Mouse (Mus musculus) embryonic fibroblast, embryonic 13.5 days (primary cell): ENCODE data around the gene Hbb-bh1. TPM values are rescaled to one million over a fixed set of nuclear protein-coding genes. Genes with fewer than 3 reads are reported as not detected.
"Not testable (repeated sequence)": the region's sequence is repeated elsewhere in the genome, so short reads cannot be mapped to it uniquely, and the experiment has no call there.

ENCODE experiments used
- H3K27ac ChIP-seq: 2 replicates; pipeline ENCODE4 v1.5.1; 2012; ENCODE audit warnings: low read length, control low read depth, inconsistent platforms; ENCODE audit not compliant: insufficient read depth
- H3K4me1 ChIP-seq: 2 replicates; pipeline ENCODE4 v1.6.1; 2011; ENCODE audit warnings: low read length; ENCODE audit not compliant: control insufficient read depth, insufficient read depth
- H3K4me3 ChIP-seq: 2 replicates; pipeline ENCODE4 v1.5.1; 2011; ENCODE audit warnings: mild to moderate bottlenecking, control low read depth, low read length; ENCODE audit not compliant: insufficient read depth
- CTCF ChIP-seq: IDR thresholded peaks from 2 replicates; pipeline ENCODE4 v1.5.1; 2011; ENCODE audit warnings: mild to moderate bottlenecking, control low read depth, low read length, moderate library complexity, borderline replicate concordance; ENCODE audit not compliant: insufficient read depth
- POLR2A ChIP-seq: IDR thresholded peaks from 2 replicates; pipeline ENCODE4 v1.6.1; 2011; ENCODE audit warnings: low read depth, mild to moderate bottlenecking, control low read depth, low read length, moderate library complexity
- polyA plus RNA-seq: library from polyadenylated mRNA; stranded (reverse); fragments of >200 nt; gene quantifications from 2 replicates; pipeline ENCODE4 v1.2.4, GENCODE M21; 2011; ENCODE audit warnings: low read depth; ENCODE audit not compliant: missing spikeins, insufficient read length

The Hbb-bh1 gene
- polyA plus RNA-seq, 1 experiment, result not detected

DNA sequence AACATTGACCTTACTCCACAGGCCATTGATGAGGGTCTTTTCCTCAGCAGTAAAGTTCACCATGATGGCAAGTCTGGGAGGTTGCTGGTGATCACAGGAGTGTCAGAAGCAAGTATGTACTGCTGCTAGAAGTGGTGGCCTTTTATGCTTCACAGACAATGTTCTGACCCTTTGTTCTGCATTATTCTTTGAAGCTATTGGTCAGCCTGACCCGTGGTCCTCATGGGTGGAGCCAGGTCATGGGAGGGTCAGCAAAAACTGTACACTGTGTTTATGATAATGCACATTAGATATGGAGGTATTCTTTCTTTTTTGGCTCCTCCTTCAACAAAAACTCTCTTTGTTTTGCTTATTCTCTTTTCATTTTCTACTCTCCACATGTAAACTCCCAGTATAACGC is 10.1 kb upstream of the Hbb-bh1 start, which contains the start of gene Hbb-y:
Gene Hbb-y, minus strand, starts transcription at position 127 of the 400 bp plus-strand sequence.
- H3K4me3 ChIP-seq, result no peak within 1 kb of the TSS
- H3K27ac ChIP-seq, result no peak within 1 kb of the TSS
- TF ChIP-seq CTCF, result no peak
- no peak for TF ChIP-seq POLR2A
- H3K4me1 ChIP-seq, result no peaks in the 10 kb centered on the region

DNA sequence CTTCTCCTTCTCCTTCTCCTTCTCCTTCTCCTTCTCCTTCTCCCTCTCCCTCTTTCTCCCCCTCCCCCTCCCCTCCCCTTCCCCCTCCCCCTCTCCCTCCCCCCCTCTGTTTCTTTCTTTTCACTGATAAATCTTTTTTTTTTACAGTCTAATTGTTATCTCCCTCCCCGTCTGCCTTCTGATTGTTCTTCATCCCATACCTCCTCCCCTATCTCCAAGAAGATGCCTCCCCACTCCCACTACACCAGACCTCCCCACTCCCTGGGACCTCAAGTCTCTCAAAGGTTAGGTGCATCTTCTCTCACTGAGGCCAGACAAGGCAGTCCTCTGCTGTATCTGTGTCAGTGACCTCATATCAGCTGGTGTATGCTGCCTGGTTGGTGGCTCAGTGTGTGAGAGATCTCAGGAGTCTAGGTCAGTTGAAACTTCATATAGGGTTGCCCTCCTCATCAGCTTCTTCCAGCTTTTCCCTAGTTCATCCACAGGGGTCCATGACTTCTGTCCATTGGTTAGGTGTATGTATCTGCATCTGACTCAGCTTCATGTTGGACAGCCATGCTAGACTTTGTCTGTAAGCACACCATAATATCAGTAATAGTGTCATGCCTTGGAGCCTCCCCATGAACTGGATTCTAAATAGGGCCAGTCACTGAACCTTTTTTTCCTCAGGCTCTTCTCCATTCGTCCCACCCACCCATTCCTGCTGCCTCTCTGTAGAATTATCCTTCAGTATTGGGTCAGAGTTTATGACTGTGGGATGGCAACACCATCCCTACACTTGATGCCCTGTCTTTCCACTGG is 1.8 kb upstream of the Hbb-bh1 start:
- Histone ChIP-seq H3K4me1 (no peaks in the 10 kb centered on the region), H3K27ac (no peak overlapping the region), H3K4me3 (no peak overlapping the region)
- TF ChIP-seq POLR2A (no peak), CTCF (no peak)

DNA sequence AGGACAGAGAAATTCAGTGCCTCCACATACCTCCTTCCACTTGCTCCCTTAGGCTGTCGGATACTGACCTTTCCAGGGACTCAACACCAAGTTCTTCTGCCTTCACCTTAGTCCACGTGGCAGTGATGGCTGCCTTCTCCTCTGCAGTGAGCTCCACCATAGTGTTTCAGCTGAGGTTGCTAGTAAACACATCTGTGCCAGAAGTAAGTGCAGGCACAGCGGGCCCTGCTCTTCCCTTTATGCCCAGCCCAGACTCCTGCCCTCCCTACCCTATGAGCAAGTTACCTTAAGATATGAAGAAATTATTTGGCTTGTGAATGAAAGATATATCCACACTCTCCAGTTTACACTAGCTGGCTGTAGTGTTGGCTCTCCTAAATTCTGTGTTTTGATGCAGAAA is 2.7 kb downstream of the Hbb-bh1 start, which contains the start of gene Hbb-bh2:
Gene Hbb-bh2, minus strand, starts transcription at position 253 of the 400 bp plus-strand sequence.
- H3K4me3 ChIP-seq, result no peak within 1 kb of the TSS
- TF ChIP-seq POLR2A, result no peak
- TF ChIP-seq CTCF, result no peak
- H3K27ac ChIP-seq, result no peak within 1 kb of the TSS
- no peaks in the 10 kb centered on the region for H3K4me1 ChIP-seq

DNA sequence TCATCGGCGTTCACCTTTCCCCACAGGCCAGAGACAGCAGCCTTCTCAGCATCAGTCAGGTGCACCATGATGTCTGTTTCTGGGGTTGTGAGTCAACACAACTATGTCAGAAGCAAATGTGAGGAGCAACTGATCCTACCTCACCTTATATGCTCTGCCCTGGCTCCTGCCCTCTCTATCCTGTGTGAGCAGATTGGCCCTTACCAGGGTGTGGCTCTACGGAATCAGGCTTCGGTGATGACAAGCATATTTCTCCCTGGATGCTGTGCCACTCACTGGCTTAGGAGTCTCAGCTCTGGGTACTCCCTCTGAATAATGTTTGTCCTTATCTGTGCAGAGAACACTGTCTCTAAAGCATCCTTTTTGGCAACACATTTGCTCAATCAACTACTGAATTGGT is 15.2 kb downstream of the Hbb-bh1 start, which contains the start of gene Hbb-bs:
Gene Hbb-bs, minus strand, starts transcription at position 289 of the 400 bp plus-strand sequence.
- TF ChIP-seq POLR2A (no peak), CTCF (no peak)
- no peak within 1 kb of the TSS for H3K4me3 ChIP-seq
- H3K4me1 ChIP-seq, result no peaks in the 10 kb centered on the region
- H3K27ac ChIP-seq, result no peak within 1 kb of the TSS

DNA sequence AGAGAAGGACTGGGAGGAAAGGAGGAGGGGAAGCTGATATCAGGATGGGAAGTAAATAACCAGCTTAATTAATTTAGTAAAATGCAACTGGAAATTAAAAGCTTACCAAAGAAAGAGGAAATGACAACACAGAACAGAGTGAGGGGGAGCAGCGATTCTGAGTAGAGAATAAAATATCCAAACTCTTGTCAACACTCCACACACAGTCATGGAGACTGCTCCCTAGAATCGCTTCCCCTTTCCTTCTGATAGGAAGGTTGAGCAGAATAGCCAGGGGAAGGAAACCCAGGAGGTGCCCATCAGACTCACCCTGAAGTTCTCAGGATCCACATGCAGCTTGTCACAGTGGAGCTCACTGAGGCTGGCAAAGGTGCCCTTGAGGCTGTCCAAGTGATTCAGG is 15.8 kb downstream of the Hbb-bh1 start:
- H3K4me3 ChIP-seq, H3K27ac ChIP-seq, H3K4me1 ChIP-seq: not testable (repeated sequence)

DNA sequence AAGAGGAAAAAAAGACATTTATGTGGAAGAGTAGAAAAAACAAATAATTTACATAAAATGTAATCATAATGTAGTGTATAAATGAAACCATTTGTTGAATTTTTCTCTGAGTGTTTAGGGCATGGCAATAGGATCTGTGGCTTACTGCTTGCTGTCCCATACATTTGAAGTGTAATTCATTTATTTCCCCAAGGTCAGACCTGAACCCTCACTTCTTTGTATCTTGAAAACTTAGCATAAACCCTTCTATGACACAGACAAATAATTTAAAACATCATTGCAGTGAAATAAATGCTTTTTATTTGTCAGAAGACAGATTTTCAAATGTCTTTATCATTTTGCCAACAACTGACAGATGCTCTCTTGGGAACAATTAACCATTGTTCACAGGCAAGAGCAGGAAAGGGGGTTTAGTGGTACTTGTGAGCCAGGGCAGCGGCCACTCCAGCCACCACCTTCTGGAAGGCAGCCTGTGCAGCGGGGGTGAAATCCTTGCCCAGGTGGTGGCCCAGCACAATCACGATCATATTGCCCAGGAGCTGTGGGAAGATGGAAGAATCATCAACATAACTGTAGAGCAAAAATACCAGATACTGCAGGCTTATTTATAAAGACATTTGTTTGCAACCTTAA is 16.6 kb downstream of the Hbb-bh1 start:
- no peaks in the 10 kb centered on the region for H3K4me1 ChIP-seq
- no peak overlapping the region for H3K27ac ChIP-seq
- TF ChIP-seq CTCF, result no peak
- no peak overlapping the region for H3K4me3 ChIP-seq

DNA sequence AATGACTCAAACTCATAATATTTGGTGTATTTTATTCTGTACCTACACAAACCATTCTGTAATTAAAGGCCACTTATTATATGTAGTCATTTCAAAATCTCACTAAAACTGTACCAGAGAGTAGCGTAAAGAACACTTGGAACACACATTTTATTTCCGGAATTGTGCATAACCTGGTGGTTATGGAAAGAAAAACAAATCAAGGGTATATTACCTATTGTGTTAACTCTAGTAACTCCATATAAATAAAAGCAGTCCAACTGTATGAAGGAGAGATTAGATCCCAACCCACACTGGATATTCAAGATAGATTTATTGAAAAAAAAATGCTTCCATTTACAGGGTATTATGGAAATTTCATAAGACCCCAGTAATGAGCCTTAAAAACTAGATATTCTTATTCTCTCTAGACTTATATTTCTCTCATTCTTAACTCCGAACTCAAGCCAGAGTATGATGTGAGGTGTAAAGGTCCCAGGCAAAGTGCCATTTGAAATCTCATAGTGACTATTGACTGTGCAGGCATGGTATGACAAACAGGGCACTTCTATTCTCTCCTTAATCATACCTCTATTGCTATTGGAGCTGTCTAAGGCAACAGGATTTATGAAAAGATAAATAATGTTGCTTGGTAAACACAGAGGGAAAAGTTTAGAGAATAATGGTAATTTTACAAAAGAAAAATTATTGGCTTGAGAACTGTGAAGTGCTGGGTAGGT is 17.3 kb downstream of the Hbb-bh1 start:
- Histone ChIP-seq H3K4me3 (no peak overlapping the region), H3K27ac (no peak overlapping the region)
- TF ChIP-seq POLR2A (no peak), CTCF (no peak)

DNA sequence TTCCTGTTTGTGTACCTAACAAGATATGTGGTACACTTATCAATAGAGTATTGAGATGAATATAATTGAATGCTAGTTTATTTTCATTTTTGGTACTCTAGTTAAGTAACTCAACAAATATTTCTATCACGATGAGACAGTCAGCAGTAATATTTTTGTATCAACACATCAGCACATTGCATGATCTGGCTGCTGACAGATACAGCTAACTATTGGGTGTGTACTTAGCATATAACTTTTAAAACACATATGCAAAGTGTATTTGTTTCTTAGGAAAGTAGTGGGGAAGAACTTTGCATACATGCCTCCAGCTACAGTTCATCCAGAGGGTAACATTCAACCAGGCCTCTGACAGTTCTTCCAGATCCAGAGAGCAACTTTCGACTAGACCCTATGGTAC is 18.4 kb downstream of the Hbb-bh1 start:
- H3K4me3 ChIP-seq, result no peak overlapping the region
- no peaks in the 10 kb centered on the region for H3K4me1 ChIP-seq
- no peak for TF ChIP-seq CTCF
- no peak for TF ChIP-seq POLR2A
- H3K27ac ChIP-seq, result no peak overlapping the region

More for the DNA sequence above, 17.3 kb downstream of the Hbb-bh1 start:
- H3K4me1 ChIP-seq, result no peaks in the 10 kb centered on the region

DNA sequence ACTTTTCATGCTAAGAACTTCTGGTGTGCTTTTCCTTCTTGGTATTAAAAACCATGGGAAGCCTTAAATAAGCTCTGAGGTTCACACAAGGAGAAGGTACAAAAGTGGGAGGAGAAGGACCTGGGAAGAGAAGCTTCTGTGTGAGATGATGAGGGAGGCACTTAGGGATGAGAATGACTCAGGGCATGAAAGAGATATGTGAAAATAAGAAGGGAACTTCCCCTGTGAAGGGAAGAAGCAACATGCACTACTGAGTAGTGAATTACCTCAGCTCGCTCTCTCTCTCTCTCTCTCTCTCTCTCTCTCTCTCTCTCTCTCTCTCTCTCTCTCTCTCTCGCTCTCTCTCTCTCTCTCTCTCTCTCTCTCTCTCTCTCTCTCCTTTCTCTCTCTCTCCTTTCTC is 27.9 kb downstream of the Hbb-bh1 start:
- H3K4me3 ChIP-seq, H3K27ac ChIP-seq, H3K4me1 ChIP-seq: not testable (repeated sequence)

DNA sequence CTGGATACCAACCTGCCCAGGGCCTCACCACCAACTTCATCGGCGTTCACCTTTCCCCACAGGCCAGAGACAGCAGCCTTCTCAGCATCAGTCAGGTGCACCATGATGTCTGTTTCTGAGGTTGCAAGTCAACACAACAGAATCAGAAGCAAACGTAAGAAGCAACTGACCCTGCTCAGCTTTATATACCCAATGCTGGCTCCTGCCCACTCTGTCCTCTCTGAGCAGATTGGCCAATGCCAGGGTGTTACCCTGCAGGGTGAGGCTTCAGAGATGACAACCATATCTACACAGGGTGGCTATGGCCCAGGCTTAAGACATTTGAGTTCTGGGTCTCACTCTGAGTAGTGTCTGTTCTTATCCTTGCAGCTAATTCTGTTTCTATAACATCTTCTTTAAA is 29.2 kb downstream of the Hbb-bh1 start, which contains the start of gene Hbb-bt:
Gene Hbb-bt, minus strand, starts transcription at position 231 of the 400 bp plus-strand sequence.
- Histone ChIP-seq H3K27ac (no peak within 1 kb of the TSS), H3K4me1 (no peaks in the 10 kb centered on the region), H3K4me3 (no peak within 1 kb of the TSS)
- TF ChIP-seq CTCF (no peak), POLR2A (no peak)

DNA sequence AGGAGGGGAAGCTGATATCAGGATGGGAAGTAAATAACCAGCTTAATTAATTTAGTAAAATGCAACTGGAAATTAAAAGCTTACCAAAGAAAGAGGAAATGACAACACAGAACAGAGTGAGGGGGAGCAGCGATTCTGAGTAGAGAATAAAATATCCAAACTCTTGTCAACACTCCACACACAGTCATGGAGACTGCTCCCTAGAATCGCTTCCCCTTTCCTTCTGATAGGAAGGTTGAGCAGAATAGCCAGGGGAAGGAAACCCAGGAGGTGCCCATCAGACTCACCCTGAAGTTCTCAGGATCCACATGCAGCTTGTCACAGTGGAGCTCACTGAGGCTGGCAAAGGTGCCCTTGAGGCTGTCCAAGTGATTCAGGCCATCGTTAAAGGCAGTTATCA is 29.8 kb downstream of the Hbb-bh1 start:
- not testable (repeated sequence) for H3K27ac ChIP-seq, H3K4me1 ChIP-seq, H3K4me3 ChIP-seq
